Mouse (Mus musculus) gastrocnemius, postnatal 25 days (tissue): ENCODE results near the gene Nav2. TPM values are rescaled to one million over a fixed set of nuclear protein-coding genes. Genes with fewer than 3 reads are reported as not detected.

ENCODE experiments used
- DNase-seq: peaks from one replicate; pipeline ENCODE4 v3.0.0; 2022
- total RNA-seq, 2 experiments: library from RNA; stranded (reverse); gene quantifications; 1 replicate in 1 of 2; 2 replicates in 1 of 2; pipeline ENCODE4 v1.2.3; 2021

Nav2 gene
- total RNA-seq, 2 experiments from 2014 or later, result 29.5 to 30.0 TPM

- DNase-seq, result no peak
Observed at GRCm38 (mm10) chr7:49102223-49102622, 193.7 kb downstream of the Nav2 start.

DNA sequence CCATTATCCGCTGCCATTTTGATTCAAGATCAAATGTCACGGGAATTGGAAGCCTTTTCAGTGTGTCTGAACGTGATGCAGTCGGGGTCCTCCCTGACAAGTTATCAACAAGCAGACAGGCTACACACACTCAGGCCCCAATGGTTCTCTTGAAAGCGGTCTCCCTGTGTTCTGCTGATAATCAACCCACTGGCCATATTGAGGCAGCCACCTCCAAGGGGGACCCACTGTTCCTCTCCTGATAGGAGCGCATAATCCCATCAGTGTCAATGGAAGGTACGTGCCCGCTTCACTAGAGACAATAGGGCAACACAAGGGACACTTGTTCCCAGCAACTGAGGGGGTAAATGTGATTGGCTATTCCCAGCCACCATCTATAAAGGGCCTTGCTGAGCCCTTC lies 195.9 kb downstream of the Nav2 start:
- no peak for DNase-seq

- DNase-seq, result no peak
Observed at GRCm38 (mm10) chr7:49104793-49105192, 196.3 kb downstream of the Nav2 start.

DNA sequence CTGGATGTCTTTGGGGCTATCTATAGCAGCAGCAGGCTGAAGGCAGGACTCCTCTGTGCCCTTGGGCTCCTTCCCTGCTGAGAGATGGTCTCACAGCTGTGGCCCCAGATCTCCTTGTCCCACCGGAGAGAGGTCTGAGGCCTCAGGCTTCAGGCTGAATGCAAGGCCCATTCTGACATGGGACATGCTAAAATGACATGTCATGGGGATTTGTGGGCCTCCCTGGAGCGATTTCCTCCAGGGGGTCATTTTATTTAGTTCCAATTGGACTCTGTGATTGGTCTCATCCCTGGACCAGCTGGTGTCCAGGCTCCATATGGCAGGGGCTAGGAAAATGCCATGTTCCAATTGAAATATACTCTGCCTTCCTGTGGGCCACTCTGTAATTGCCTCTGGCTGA lies 197.0 kb downstream of the Nav2 start:
- no peak for DNase-seq

DNA sequence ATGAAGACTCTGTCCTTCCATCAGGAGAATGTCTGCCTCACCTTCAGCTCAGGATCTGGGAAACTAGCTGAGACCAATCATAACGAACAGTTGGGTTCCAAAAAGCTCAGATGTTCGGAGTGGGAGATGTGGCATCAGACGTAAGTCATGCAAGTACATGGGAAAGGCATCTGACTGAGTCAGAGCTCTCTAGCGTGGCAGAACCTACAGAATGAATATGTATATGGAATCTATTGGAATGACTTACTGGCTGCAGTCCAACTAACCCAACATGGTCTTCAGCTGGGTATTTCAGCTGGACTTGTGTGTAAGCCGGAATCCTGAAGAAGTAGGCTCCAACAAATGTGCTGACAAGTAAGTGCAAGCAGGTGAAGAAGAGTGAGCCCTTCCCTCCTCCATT lies 199.6 kb downstream of the Nav2 start:
- no peak for DNase-seq

DNA sequence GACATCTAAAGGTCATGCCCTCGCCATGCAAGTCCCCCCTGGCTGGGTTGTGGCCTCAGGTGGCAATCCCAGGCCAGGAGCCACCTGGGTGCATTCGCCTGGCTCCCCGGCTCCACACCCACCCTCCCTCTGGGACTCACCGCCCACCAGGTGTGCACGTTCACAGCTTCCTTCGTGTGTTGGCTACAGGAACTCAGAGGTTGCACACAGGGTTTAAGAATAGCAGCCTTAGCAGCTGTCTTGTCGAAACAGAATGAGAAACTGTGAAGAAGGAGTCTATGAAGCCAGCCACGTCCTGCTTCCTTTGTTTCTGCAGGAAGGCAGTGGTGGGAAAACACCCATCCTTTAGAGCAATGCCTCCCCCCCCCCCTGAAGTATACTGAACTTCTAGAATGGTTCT lies 210.5 kb downstream of the Nav2 start:
- no peak for DNase-seq

- DNase-seq, result no peak
Observed at GRCm38 (mm10) chr7:49119794-49120487, 211.4 kb downstream of the Nav2 start.

GRCm38 (mm10) chr7:49120488-49120864 lies 212.0 kb downstream of the Nav2 start:
- DNase-seq, result no peak

DNA sequence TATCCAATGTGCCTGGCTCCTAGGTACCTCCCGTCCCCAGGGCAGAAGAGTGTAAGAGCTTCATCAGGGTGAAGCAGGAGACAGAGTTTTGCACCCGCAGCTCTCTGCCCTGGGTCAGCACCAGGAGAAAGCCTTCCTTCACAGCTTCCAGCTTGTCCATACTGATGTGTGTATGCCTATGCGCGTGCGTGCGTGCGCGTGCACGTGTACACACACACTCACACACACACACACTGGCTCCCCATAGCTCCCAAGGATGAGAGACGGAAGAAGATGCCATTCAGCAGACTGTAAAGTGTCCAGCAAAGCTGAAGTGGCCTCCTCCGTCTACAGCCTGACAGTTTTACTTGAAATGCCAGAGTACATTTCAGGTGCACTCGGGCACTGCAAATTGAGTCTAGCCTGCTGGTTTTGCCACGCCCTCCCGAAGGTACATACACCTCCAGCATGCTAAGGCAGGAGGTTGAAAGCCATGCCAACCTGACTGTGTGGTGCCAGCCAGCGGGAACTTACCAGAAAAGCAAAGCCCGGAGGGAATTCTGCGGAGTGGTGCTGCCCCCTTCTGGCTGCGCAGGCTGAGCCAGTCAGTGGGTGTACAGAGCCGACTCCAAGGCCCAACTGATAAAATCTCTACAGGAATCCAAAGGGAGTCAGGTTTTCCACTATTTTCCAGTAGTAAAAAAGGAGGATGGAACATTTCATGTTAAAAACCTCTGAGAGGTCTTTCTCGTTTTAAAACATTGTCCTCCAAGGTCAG lies 212.6 kb downstream of the Nav2 start:
- peak; percentile 43 for DNase-seq

DNA sequence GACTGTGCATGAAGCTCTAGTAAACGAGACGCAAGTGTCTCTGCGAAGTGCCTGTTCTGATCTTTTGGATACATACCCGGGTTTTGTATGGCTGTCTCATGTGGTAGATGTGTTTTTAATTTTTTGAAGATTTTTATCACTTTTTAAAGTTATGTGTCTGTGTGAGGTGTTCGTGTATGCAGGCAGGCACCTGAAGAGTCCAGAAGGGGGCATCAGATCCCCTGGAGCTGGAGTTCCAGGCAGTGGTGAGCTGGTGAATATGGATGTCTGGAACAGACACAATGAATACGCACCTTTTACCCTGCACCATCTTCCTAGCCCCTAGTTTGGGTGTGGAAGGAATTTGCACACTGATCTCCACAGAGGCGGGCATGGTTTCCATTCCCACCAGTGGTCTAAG lies 214.0 kb downstream of the Nav2 start:
- no peak for DNase-seq

DNA sequence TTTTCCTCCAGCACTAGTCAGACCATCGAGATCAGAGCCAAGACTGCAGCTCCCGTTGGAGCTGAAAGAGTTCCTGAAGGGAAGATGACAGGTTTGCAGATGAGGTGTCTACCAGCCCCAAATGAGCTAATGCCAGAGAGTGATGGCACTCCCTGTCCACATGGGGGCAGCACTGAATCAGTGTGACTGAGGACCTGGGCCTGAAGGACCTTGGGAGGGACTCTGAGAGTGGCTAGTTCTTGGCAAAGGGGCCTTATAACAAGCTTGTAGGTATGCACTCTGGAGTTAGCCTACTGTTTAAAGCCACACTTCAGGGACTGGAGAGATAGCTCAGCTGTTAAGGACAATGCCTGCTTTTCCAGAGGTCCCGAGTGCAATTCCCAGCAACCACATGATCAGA lies 217.0 kb downstream of the Nav2 start:
- peak; percentile 24 for DNase-seq

GRCm38 (mm10) chr7:49128224-49128623 lies 219.7 kb downstream of the Nav2 start:
- no peak for DNase-seq

DNA sequence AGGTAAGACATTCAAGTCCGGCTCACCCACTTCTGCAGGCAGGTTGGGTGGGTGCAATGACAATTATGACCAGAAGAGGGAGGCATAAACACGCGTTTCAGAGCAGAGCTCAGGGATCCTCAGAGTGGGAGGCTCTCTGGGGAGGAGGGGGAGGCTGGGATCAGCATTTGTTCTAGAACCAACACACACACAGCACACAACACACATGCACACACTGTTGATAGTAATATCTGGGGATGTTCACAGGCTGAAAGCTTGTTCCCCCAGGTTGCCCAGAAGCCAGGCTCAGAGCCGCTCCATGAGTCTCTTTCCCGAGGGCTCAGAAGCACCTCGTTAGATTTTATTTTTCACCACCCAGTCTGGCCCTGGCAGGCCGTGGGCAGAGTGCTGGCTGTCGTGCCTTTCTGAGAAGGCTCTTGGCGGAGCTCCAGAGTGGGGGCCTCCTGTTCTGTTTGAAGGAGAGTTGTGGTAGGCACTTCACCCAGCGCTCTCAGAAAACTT lies 224.4 kb downstream of the Nav2 start:
- DNase-seq, result peak; percentile 47

GRCm38 (mm10) chr7:49134396-49134795 lies 225.9 kb downstream of the Nav2 start:
- DNase-seq, result no peak

DNA sequence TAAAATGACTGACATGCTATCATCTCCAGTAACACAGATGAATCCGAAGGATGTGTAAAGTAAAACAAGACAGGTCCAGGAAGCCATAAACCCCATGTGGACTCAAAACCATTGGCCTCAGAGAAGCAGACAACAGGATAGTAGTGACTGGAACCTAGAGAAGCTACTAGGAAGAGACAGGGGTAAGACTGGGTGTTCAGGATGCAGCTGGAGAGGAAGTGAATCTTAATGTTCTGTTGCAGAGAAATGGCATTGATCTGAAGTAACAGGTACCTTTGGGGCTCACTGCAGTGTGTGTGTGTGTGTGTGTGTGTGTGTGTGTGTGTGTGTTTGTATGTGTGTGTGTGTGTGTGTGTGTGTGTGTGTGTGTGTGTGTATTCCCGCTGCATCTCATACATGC lies 231.2 kb downstream of the Nav2 start:
- DNase-seq, result no peak

- no peak for DNase-seq
Observed at GRCm38 (mm10) chr7:49143966-49144365, 235.4 kb downstream of the Nav2 start.

DNA sequence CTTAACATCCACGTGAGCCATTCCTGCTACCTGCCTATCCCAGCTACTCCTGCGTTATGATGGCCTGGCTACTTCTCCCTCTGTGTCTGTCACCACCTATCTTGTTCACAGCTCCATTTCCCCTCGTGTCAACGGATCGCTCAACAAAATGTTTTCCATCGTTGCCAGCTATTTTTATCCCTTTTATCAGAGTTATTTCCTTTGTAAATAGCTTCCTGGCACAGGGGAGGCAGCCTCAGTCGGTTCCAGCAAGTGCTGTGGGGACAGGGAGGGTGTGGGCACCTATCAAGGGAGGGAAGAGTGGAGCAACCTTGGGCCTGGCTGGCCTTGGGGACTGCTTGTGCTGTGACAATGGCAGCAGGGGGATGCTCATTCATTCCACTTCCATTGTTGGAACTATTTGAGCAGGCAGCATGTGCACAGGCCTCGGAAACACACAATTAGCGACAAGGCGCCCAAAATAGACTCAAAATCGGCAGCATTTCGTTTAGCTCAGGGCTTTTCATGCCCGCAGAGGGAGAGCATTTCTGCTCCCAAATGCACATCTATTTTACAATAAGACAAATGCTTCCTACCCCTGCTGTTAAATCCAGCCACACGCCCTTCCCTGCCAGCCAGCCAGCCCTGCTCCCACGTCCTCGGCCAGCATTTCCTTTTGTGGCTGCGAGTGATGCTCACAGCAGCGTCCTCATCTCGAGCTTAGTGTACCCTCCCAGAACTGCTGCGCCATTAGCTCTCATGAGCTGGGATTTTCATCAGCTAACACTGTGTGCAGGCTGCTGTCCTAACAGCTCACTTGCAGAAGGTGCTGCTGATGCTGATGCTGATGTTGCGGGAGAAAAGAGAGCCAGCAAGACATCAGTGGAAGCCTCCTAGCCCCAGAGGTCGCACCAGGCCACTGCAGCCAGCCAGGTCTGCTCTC lies 237.5 kb downstream of the Nav2 start:
- no peak for DNase-seq

DNA sequence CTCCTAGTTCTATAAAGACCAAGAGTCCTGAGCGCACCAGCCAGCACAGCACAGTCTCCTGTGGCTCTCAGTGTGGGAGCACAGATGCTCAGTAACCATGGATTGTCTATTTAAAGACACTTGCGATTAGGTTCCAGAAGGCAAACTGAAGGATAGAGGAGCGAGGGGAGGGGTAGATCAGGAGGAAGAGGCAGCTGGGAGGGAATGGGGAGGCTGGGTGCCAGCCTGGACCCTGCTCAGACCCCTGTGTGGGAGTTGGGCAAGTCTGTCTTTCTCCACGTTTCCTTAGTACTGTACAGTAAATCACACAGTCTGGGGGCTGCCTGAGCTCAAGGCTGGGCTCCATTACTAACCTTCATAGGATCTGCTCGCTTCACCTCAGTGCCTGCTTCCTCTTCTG lies 243.8 kb downstream of the Nav2 start:
- DNase-seq, result no peak

- DNase-seq, result no peak
Observed at GRCm38 (mm10) chr7:49152713-49153112, 244.2 kb downstream of the Nav2 start.

GRCm38 (mm10) chr7:49158641-49159381 lies 250.3 kb downstream of the Nav2 start:
- DNase-seq, result no peak

DNA sequence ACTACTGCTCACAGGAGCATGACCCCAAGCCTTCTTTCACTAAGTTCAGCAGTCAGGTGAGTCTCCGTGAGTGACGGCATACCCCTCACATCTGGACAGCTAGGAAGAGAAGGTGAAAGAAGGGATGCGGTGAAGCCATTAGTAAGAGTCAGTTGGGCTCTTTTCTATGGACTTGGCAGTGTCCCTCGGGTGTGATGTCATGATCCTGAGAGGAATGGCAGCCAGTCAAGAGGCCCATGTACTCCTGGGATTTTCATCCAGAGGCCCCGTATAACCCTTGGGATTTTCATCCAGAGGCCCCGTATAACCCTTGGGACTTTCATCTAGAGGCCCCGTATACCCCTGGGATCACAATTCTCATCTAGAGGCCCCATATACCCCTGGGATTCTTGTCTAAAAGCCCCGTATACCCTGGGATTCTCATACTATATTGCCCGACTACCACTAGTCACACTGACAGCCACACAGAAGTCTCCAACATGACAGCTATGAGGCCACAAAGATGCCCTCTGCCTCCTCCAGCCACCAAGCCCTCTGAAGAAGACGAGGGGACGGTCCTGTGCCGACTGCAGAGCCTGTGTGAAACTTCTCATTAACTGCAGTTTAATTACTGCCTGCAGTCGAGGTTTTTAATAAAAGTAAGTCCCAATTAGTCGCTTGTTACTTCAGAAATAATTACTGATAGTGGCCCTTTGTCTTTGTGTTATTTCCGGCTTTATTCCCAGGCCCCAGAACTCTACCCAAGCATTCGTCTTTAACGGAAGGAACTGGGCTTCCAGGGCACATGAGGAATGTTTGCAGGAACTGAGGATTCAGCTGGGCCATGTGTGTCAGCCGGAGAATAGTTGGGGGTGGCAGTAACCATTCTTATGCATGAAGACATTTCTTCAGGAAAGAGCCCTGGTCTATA lies 251.4 kb downstream of the Nav2 start:
- no peak for DNase-seq
